Mouse (Mus musculus) monocyte, adult 5-6 weeks (primary cell): ENCODE measurements around the gene Rbp2. TPM values are rescaled to one million over a fixed set of nuclear protein-coding genes. Genes with fewer than 3 reads are reported as not detected.

Experiments used
- ATAC-seq: fragments of 153-309, 156-312 bp; replicated peaks from 2 replicates; pipeline ENCODE4 v1.8.0; 2017; ENCODE audit warnings: mild to moderate bottlenecking; ENCODE audit not compliant: low TSS enrichment, insufficient number of reproducible peaks, severe bottlenecking, poor library complexity, low FRiP score
- total RNA-seq: library from RNA; stranded (forward); fragments of 200-1000, 200-491, 200-594 nt; gene quantifications from 3 replicates; pipeline ENCODE4 v1.2.3, GENCODE M21; 2017

Rbp2 gene
- total RNA-seq = not detected in 3 replicates

DNA sequence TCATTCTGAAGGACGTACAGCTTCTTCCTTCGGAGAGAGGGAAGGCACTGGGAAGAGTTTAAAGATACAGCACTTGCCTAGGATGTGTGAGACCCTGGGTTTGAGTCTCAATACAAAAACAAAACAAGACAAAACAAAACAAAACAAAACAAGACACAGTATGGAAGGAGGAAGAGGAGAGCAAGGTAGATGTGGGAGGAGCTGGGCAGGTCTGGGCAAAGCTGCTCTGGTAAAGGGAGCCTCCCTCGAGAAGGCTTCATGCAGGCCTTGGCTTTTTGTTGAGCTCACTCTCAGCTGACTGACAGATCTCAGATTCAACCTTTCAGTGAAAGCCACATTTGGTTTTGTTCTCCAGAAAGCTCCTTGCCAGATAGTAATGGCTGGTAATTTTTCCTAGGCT is at the start of gene Rbp2:
TSS of gene Rbp2 (plus strand) at position 301 of the 400 bp plus-strand sequence.
- no peak for ATAC-seq

DNA sequence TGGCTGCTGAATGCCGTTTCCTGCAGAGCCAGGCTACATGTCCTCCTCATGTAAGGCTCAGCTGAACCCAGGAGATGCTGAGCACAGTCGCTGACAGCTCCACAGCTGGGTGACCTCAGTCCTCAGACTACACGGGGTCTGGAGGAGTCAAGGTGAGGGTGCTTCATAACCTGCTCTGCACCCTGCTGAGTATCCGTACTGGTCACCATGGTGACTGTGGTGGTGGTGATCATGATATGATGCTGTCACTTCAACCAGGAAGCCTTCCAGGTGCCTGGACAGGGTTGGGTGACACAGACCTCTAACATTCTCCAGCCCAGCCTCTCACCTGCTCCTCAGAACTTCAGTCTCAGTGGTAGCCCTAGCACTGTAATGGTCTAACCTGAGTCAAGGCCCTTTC is 48.1 kb upstream of the Rbp2 start:
- ATAC-seq = no peak

DNA sequence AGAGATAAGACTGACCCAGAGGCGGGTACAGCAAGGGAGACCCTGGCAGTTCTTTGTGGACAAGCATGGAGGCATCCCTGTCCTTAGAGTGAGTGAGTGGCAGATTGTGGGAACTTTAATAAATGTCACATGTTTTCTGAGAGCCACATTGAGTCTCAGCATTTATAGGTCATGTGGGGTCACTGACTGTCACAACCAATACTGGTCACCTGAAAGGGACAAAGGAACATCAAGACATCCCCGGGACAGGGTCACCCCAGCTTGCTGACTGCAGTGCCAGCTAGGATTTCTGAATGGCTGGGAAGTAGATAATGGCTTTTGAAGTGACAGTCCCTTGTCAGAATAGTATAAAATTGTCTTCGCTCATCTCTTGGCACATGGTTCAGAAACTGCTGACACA is 46.8 kb upstream of the Rbp2 start:
- ATAC-seq = no peak

DNA sequence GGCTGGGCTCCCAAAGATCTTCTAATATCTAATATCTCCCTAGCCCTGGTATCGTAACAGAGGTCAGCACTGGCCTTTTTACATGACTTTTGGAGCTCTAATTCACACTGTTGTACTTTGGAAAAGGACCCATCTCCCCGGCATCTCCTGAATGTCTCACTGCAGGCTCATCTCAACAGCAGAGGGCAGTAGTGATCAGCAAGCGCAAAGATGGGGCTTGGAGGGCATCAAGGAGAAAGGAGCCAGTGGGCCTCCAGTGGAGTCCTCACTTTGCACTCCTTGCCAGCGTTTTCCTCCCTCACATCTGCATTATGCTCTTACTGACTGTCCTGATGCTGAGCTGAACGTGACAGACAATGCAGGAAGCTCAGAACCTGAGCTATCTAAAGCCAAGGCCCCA is 43.3 kb upstream of the Rbp2 start:
- no peak for ATAC-seq

DNA sequence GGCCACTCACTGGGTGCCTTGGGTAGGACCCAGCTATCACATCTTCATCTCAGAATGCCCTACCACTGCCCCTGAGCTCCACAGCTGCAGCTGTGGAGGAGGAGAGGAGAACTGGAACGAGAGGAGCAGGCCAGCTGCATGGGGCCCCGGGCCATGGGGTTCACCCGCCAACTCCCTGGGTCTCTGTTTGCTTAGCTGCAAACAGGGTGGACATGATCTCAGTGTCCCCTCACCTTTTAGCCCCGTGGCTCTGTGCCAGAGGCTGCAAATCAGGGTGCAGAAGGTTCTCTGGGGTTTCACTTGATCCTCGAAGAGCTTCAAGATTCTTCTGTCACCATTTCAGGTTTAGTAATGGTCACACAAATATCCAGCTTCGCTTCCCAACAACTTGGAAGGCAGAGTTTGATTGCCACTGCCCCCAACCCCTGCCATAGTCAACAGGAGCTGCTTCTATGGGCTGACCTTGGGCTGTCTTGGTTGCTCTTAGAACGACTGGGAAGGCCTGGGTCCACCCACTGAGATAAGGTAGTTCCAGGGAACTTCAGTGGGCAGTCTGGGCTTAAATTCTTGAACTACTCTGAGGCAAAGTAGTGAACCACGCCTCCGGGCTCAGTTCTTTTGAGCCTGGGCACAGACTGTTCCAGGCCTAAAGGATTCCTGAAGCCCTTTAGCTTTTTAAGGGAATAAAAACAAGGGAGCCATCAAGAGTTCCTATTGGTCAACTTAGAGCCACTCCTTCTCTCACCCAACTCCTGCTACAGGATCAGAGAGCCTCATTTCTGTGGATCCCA is 40.4 kb upstream of the Rbp2 start:
- ATAC-seq = no peak

DNA sequence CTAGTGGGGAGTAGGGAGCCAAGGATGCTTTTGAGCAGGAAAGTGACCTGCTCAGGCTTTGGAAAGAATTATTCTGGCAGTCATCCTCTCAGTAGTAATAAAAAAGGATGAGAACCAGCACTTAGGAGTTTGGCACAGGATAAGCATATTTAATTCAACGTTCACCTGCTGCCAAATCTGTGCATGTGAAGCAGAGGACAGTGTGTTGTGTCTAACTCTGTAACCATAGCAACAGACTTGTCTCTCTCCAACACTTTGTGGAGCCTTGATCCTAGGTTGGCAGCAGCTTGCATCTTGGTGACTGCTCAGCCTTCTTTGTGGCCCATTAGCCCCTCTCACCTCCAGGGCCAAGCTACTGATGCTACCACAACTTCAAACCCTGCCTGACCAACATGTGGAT is 34.9 kb upstream of the Rbp2 start:
- ATAC-seq = no peak

DNA sequence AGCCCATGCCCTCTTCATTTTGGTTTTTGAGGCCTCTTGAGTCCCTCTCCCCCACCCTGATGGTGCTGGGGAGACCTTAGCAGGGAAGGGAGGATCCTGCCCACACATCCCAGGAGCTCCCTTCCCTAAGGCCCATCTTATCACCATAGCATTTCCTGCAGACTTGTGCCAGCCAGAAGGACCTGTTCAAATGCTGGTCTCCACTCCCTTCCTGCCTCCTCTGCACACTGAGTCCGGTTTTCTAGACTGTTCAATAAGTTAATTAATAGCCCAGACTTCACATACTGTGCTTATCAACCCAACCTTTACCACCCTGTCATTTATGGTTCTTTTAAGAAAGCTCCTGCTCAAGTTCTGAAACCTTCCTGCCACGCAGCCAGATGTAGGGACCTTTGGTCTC is 19.2 kb upstream of the Rbp2 start:
- ATAC-seq = no peak

DNA sequence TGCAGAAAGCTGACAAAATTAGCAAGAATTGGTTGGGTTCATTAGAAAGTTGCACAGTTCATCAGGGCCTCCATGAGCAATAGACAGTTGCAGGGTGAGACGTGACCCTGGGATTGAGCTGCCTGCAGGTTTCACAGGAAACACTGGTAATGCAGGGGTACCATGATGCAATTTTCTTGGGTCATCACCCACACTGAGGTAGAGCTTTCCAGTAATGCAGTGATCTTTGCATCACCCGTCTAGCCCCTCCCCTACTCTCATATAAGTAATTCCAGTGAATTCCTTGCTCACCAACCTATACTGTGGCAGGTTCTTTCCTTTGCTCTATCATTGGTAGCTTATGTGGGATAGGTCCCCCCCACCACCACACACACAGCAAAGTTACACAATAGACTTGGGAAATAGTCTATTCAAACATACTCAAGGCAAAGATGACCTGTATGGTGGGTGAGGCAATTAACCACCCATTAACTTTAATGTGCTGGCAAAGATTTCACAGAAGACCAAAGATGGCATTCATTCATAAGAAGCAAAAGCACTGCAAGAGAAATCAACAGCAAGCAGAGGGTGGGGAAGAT is 5.7 kb upstream of the Rbp2 start:
- ATAC-seq = no peak

DNA sequence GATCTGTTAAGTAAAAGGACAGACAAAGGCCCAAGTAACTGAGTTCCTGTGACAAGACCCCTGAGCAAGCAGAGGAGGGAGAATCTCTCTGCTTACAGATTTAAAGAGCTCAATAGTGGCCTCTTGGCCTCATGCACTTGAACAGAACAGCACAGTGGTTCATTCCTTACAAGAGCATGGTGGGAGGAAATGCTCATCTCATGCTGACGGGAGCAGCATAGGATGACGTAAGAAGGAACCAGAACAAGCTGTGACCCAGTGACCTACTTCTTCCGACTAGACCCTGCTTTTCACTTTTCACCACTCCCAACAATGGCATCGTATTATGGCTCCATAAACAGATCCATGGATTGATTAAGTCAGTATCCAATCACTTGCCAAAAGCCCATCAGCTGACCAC is 3.7 kb upstream of the Rbp2 start:
- ATAC-seq = no peak

DNA sequence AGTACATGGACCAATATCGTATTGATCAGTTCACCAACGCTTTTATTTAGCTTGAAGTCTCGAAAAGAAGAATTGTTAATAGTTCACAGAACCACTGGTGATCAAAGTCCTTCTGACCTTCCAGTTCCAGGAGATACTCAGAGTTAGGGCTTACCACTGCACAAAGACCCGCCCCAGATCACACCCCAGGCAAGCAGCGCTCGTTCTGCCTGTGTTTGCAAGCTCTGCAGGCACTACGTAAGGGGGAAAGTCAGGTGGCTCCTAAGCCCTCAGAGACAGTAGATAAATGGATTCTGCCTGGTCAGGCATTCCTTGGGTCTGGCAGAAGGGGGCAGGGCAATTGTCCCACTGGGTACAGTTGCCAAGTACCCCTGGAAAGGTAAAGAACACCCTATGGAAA is 895 bp upstream of the Rbp2 start:
- no peak for ATAC-seq

DNA sequence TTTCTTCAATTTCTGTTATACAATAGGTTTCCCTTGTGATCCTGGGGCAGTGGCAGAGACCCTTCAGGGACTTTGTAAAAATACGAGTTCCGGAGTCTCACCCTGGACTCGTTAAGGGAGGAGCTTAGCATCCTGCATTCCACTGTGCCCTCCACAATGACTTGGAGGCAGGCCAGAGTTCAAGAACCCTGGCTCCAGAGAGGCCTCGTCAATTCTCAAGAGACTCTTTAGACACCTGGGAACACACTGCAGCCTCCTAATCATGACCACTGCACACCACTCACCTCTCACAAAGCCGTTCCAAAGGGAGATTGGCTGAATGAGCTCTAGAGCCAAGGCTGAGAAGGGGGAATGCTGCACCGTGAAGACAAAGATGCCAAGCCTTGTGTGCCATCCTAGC is 1.4 kb downstream of the Rbp2 start:
- ATAC-seq = no peak

DNA sequence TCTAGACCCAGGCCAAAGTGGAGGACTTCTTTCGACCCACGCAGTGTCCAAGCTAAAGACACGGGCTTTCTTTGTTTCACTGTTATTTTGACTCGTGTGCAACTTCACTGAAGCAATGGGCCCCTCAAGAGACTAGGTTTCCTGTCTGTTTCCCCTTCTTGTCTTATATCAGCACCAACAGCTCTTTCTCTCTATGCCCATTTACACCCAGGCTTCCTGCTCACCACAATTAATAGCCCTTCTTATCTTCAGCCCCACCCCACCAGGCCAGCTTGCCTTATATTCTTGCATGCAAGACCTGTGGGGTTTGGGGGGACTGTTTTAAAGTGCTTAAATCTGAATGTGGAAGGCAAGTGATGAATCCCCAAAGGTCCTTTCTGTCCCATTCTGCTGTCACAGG is 3.6 kb downstream of the Rbp2 start:
- ATAC-seq = no peak

DNA sequence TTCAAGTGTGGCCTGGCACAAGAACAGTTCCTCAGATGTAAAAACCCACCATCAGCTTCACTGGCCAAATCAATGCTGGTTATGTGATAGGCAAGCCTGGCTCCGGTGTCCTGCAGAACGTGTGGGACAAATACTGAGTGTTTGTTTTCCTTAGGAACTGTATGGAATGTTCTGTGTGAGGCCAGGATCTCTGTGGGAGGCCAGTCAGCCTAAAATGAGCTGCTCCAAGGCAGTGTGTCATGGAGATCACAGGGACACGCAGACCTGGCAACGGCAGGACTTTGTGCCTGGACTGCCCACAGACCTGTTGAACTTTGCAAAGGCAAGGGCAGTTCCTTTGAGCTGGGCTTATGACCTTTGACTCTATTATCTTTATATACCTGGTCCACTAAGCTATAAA is 4.2 kb downstream of the Rbp2 start:
- no peak for ATAC-seq

DNA sequence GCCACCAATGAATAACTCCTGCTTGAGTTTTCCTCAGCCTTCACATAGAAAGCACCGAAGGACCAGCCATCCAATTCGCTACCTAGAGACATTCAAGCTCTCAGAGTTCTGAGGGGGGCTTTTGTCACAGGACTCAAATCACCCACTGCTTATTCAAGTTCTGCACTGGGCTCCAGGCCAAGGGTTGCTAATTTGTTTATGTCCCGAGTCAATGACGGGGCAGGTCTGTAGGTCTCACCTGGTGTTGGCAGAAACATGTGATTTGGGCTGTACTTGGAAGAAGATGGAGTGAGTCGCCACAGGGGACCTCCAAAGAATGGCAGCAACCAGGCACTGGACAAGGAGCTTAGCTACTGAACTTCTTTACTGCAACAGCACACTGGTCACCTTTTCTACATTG is 5.2 kb downstream of the Rbp2 start:
- no peak for ATAC-seq

DNA sequence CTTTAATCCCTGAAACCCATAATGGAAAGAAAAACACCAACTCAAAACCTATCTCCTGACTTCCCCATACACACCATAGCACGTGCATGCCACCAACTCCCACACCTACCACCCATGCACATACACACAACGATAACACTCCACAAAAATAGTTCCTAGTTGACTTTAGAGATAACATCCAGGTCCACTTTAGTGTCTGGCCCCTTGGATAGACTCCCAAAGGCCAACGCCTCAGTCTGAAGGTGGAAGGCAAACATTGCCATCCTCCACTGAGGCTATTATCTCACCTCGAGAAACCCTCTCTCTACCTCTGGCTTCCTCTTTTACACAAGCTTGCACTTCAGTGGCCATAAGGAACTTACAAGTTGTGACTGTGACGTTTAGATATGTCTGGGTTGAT is 6.3 kb downstream of the Rbp2 start:
- ATAC-seq = no peak

DNA sequence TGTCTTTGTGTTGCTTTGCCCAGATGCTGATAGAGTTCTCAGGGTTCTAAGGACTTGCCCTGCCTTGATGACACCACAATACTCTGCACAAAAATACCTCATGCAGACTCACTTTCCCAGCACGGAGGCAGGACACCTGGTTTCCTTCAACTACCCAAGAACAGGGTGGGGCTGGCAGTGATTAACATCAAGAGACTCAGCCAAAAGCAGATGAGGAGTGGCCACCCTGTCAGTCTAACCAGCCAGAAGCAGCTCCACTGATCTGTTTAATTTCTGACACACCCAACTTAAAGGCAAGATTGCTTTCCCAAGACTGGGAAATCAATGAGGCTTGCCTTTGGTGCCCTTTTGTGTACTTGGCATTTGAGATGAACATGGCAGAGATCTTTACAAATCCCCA is 6.9 kb downstream of the Rbp2 start:
- no peak for ATAC-seq

DNA sequence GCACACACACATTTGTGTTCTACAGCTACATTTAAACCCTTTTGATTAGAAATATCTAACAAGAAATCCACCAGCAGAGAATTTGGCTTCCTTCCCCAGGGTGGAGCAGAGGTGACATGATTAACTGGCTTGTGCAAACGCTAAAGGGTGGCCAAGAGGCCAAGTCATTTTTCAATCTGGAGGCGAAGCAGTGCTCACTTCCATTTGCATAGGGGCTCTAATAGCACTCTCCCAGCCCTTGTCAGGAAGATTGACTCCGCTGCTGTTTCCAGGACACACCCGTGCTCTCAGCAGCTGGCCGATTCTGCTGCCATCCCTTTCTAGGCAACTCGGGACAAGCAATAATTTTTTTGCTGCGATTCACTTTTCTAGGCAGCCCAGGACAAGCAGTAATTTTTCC is 11.2 kb downstream of the Rbp2 start:
- ATAC-seq = no peak

DNA sequence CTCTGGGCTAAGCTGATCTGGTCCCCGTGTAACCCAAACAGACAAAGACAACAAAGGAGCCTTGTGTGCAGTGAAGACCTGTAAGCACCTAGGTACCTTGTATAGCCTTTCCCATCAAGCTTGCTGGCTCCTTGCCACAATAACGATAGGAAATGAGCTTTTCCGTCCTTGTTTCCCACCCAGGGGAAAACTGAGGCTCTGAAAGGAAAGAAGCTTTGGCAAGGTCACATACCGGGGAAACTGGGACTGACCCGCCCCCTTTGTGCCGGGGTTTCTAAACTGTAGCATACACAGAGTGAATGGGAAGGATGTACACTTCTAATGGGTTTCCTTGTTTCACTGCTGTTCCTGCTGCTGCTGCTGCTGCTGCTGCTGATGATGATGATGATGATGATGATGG is 12.1 kb downstream of the Rbp2 start:
- no peak for ATAC-seq

DNA sequence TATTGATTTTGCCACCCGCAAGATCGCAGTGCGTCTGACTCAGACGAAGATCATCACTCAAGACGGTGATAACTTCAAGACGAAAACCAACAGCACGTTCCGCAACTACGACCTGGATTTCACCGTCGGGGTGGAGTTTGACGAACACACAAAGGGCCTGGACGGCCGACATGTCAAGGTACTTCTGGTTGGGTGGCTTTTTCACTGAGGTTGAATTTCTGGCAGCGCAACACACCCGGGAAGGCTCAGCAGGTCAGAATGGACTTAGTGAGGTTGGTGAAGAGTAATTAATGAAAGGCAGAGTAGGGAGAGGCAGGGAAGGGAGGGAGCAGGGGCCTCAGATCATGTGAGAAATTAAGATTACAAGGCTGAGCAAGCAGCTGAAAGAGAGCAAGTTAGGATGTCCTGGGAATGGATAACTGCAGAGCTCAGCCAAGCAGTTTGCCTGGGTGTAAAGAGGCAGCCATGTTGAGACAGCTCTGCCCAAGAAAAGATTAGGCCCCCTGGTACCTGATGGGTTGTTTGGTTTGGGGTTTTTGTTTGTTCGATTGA is 12.9 kb downstream of the Rbp2 start:
- ATAC-seq = no peak

DNA sequence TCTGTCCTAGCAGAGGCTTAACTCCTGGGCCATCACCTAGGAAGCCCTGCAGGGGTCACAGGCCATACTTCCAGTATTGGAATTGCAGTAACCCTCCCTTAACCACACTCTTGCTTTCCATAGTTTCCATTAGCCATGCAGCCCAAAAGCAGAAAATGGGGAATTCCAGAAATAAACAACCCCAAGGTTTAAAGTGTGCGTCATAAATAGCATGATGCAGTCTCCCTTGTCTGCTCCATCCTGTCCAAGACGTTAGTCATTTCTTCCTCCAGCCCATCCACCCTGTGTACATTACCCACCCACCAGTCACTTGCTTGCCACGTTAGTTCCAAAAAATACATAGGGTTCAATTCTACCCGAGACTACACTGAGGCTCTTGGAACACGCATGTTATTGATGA is 13.7 kb downstream of the Rbp2 start:
- no peak for ATAC-seq
